19 mouse cellular contexts compared by ENCODE assay signal in genomic region chr14:25361129-25361528, GRCm38 (mm10).
"Had no signal": no experiment of that assay in that cellular context is flagged by ENCODE, and none has a peak within 500 bp of the region (broad histone marks: within the 10 kb centered on the region; RNA-seq: fewer than 3 reads in every experiment).

No protein-coding gene starts in this region.

- H3K27ac ChIP-seq: kidney, embryonic 15.5 days; left cerebral cortex, adult 2 months; limb, embryonic 12.5 days; liver, embryonic 13.5 days; macrophage; midbrain, embryonic 13.5 days; neural tube, embryonic 13.5 days had no signal

- H3K27me3 ChIP-seq: kidney, embryonic 15.5 days; limb, embryonic 12.5 days; midbrain, embryonic 13.5 days; neural tube, embryonic 13.5 days; stomach, embryonic 15.5 days had no signal

- H3K4me2 ChIP-seq: kidney, embryonic 15.5 days; limb, embryonic 12.5 days; liver, embryonic 13.5 days; midbrain, embryonic 13.5 days; neural tube, embryonic 13.5 days; stomach, embryonic 15.5 days had no signal

- H3K36me3 ChIP-seq: kidney, embryonic 15.5 days; limb, embryonic 12.5 days; liver, embryonic 13.5 days; midbrain, embryonic 13.5 days; neural tube, embryonic 13.5 days; stomach, embryonic 15.5 days had no signal

- ATAC-seq: midbrain, embryonic 13.5 days had no signal

- H3K4me3 ChIP-seq: kidney, embryonic 15.5 days; left cerebral cortex, adult 2 months; limb, embryonic 12.5 days; liver, embryonic 13.5 days; midbrain, embryonic 13.5 days; myocyte; neural tube, embryonic 13.5 days; stomach, embryonic 15.5 days had no signal

- H3K4me1 ChIP-seq: liver, embryonic 13.5 days had no signal

- H3K9ac ChIP-seq: kidney, embryonic 15.5 days; limb, embryonic 12.5 days; liver, embryonic 13.5 days; midbrain, embryonic 13.5 days; neural tube, embryonic 13.5 days; stomach, embryonic 15.5 days had no signal

- DNase-seq: kidney, adult 11 months; kidney, adult 8-10 months; kidney, postnatal 10 days; kidney, postnatal 36 days; layer of hippocampus, postnatal 36 days; liver, embryonic 13.5 days; lung, adult 2 months; retina, postnatal 1 day; right cerebral cortex, postnatal 25 days; spleen, adult 18-20 months; thymus, postnatal 25 days had no signal

- H3K9me3 ChIP-seq: kidney, embryonic 15.5 days; limb, embryonic 12.5 days; liver, embryonic 13.5 days; midbrain, embryonic 13.5 days; neural tube, embryonic 13.5 days; stomach, embryonic 15.5 days had no signal
